Mouse (Mus musculus) left cerebral cortex, adult 9 months (tissue): ENCODE measurements around the gene Pmm2.

ENCODE experiments used
- DNase-seq, 2 experiments: peaks; one replicate each; pipeline ENCODE4 v3.0.0; 2022; ENCODE audit warnings: low spot score in 2 of 2

The Pmm2 gene

DNA sequence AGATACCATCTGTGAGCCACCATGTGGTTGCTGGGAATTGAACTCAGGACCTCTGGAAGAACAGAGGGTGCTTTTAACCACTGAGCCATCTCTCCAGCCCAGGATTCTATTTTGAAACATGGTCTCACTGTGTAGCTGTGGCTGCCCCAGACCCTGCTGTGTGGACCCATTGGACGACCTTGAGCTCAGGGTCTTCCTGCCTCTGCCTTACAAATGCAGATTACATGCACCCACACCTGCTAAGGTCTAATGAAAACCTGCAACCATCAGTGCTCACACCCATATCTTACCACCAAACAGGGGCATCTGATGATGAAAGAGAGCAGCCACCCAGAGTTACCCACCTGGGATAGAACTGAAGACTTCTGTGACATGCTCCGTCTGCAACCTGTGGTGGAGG is 18.8 kb downstream of the Pmm2 start:
- DNase-seq: no peak

DNA sequence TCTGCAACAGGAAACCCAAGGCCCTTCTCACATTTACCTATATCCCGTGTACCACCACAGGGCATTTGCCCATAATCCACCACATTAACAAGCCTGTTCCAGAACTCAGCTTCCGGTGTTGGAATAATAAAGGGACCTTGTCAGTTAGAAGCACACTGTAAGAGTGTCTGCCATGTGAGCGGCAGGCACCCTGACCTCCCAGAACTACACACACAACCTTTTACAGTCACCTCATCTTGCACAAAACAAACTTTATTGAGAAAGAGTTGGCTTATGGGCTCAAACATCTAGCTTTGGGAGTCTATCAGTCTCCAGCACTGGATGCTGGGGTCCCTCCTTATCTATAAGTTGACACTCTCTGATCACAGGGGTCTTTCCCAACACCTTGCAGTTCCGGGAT is 20.9 kb downstream of the Pmm2 start:
- no peak for DNase-seq

DNA sequence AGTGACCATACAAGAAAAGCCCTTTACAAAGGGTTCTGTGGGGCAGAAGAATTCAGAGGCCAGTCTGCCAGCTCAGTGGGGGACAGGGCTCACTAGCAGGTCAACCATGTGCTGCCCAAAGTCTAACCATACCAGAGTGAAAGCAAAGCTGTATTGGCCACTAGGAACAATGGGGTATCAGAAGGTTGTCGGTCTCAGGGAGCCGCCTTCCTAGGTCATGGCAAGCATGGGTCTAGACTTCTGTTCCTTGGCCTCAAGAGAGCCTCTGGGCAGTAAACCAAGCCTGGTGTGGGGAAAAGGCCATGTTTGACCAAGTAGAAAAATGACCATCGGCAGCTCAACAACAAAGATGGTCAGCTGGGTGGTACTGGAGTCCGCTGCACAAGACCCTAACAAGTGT is 21.3 kb downstream of the Pmm2 start:
- DNase-seq: no peak

DNA sequence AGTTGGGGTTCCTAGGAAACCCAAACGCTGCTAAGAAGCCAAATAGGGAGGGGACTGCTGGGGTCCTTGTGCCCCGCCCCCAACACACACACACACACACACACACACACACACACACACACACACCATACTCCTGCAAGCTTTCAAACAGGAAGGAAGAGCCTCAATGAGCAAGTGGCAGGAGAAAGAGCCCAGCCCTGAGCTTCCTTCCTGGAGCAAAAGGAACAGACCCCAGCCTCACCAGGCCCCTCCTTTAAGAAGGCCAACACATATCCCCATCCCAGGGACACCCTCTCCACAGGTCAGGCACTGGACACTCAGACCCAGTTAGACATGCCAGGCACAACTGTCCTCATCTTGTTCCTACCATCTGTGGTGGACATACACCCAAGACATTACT is 25.5 kb downstream of the Pmm2 start:
- no peak for DNase-seq

DNA sequence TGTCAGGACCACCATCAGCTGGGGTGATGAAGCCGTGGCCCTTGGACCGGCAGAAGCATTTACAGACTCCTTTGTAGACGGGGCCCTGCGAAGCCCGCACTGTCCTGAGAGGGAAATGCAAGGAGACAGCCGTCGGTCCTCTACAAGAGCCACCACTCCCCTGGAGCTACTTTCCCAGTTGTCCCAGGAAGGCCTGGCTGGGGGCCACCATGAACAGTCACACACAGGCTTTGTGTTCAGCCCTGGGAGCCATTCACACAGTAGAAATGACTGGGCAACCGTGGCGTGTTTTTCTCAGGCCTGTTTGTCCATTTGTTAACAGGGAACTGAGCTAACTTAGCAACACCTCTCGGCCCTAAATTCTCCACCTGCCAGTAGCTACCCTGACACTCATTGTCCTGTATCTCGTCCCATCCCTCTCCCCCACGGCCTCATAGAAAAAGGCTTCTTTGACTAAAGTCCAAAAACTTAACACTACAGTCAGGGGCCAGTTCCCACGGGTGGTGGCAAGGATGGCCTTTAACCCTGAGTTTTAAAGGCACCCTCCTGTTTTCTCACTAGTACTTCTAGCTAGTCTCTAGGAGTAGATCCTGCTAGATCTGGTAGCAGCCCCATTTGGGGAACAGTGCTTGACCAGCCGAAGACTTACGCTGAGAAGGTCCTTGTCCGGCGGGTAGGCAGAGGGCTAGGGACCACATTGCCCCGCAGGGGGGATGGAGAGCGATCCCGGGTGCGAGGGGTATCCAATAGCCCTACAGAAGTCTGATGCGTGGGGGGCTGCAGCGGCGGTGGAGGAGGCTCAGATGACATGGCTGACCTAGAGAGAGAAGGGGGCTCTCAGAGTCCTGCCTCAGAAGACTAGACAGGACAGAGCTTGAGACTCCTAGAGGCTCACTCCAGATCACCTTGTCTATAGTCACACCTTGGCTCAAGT is 26.4 kb downstream of the Pmm2 start:
- DNase-seq: peak in 1 of 2 experiments; percentile 36

DNA sequence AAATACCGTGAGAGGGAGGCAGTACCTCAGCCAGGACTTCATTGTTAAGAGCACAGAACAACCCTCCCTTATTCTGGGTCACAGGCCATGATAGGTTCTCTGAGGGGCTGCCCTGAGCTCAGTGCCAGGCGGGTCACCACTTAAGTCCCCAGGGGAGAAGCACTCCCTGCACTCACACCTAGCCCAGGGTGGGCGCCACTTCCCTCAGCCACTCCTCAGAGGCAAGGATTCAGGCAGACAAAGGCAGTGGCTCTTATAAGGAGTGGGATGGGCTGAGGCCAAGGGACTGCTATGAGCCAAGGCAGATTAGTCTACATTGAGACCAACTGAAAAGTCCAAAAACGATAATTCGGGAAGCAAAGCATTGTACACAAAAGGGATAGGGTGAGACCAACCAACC is 27.9 kb downstream of the Pmm2 start:
- no peak for DNase-seq

DNA sequence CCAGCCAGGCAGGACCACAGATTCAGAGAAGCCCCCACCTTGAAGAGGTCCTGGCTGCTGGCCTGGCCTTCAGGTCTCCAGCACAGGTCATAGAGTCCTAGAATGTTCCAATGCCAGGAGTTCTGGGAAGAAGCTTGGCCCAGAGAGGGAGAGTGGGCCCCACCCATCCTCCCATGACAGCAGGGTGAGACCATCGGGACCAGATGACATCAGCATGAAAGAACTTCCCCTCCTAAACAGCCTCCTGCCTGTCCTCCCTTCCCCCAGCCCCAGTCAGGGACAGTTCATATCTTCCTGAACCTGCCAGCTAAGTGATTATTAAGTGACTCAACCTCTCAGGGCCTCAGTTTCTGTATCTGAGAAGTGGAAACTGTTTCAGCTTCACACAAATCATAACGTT is 29.0 kb downstream of the Pmm2 start:
- no peak for DNase-seq

DNA sequence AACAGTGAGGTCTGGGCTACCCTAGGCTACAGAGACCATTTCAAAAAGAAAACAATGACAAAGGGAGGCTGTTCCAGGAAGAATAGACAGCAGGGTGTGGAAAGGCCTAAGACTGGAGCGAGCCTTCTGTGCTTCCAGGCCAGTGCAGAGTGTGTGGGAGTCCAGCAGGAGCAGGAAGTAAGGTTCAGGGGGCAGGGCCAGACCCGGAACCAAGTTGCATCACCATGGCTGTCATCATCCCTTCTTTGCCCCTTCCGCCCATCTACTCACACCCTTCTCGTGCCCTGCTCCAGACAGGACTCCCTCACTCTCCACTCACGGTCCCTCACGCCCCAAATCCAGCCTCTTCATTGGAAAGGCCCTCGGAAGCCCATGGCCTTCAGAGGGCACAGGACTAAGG is 29.8 kb downstream of the Pmm2 start:
- no peak for DNase-seq

DNA sequence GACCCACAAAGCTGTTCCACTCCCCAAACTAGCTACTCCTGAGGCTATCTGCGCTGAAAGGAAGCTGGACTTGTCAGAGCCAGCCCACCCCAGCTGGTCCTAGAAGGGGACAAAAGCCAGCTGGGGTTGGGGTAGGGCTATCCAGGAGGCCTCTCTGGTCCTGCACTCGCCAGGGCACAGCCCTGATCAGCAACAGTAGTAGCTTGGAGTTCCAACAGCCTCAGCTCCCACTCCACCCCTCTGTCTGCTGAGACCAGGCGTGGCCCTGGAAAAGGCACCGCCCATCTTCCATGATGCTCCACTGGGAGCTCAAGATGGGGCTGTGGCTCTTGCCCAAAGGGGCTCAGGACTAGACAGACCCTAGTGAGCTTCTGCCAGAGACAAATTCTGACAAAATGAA is 30.3 kb downstream of the Pmm2 start:
- no peak for DNase-seq

DNA sequence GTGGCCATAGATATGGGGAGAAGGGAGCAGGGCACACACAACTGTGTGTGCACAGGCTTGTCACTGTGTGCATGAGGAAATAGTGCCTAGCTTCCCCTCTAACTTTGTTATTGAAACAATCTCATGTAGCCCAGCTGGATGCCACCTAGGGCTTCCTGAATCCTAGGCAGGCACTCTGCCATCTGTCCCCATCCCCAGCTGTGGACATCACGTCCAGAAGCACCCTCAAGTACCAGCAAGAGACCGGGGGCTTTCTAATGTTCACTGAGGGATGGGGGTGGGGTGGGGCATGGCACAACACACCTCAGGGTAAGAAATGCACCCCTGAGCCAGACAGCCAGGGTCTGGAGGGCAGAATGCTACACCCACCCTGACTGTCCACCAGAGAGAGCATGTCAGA is 30.9 kb downstream of the Pmm2 start:
- DNase-seq: no peak

DNA sequence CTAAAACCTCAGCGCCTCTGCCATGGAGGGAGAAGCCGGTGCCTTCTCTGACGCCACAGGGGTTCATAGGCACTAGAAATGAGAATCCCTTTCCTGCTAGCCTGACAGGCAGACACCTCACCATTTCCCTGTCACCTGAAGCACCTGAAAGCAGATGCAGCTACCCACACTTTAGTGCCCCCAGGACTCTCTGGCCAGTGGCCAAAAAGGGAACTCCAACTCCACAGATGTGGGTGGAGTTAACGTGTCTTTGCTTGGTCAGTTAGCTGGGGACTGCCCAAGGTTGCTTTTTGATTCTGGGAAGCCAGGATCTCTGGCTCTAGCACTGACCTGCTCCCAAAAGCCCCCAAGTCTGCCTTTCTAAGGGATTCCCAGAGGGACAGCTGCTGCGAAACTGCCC is 32.0 kb downstream of the Pmm2 start:
- DNase-seq: no peak

DNA sequence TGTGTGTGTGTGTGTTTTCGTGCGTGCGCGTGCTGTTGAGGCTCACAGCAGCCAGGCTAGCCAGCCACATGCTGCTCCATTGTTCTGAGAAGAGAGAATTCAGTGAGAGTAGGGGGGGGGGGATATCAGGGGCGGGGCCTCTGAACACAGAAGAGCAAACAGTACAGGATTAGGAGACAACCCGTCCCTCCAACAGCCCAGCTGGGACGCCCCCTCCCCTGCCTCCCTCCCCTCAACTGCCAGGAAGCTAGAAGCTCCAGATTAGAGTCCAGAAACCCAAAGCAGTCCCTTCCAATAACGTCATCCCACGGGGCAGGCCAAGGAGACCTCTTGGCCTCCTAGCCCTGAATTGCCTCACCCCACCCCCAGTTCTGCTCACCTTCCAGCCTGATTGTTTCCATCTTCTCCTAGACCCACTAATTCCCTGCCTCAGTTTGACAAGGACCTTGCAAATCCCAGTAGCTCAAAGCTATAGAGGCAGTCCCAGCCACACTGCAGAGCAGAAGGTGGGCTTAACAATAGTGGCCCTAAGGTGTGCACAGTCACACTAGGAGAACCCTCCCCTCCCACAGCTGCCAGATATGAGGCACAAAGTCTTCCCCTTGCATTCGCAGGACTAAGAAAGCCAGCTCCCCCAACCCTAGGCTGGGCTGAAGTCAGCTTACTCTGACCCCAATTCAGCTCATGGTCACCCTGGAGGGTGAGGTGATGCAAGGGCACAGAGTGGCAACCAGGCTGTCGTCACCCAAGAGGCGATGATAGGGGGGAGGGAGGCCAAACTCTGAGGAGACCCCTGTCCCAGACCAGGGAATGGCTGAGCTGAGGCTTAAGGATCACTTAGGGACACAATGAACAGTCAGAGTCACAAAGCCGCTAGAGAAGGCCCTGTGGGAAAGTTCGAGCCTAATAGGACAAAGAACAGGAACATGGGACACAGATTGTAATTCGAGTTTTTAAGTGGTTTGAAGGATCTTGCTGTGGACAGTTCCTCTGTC is 32.9 kb downstream of the Pmm2 start:
- DNase-seq: no peak

DNA sequence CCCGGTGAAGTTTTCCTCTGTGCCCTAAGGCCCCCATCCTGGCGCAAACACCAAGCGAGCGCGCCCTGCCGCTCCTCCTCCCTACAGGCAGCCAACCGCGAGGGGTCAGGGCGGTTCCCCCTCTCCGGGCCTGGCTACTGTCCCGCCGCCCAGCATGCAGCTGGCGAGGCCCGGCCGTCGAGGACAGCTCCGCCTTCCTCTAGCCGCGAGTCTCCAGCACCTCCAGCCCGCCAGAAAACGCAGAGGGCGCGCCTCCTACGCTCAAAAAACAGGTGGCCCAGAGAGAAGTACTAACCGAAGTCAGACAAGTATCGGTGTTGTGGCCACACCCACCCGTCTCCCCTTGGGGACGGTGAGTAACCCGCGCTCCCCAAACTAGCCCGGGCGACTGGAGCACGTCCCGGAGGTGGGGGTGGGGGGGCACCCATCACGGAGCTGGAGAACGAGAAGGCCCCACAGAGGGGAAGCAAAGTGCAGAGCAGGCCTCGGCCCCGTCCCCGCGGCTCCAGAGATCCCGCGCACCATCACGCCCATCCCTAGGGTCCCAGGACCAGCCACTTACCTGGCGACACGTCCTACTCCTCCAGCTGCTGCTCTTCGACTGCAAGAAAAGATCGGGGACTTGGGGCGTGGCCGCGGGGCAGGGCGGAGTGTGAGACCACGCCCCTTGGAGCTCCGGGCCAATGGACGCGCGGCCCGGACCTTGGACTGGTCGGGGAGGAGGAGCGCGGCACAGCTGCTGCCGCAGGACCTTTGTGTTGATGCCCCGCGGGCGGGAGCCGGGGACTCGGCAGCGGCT is 34.3 kb downstream of the Pmm2 start, which contains the start of gene Carhsp1:
Carhsp1 (minus strand) TSS at position 605 of the 799 bp plus-strand sequence.
- DNase-seq: peak; percentile 68 to 80

DNA sequence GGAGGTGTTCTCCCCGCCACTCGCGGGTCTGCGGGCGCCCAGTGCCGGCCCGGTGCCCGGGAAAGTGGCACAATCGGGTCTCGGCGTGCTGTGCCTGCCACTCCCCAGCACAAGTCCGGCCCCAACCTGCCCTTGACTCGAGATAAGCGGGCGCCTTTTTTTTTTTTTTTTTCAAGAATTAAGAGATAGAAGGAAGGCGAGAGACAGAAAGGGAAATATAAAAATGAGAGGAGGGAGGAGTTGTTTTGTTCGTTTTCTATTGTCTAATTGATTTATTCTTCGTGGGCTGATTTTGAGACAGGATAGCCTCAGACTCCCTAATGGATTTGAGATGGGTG is 34.8 kb downstream of the Pmm2 start:
- DNase-seq: no peak

DNA sequence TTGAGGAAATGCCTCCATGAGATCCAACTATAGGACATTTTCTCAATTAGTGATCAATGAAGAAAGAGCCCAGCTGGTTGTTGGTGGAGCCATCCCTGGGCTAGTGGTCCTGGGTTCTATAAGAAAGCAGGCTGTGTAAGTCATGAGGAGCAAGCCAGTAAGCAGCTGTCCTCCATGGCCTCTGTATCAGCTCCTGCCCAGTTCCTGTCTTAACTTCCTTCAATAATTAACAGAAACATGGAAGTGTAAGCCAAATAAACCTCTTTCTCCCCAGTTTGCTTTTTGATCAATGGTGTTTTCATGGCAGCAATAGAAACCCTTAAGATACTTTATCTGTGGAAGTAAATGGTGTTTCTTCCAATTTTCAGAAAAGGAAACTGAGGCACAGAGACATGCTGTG is 35.3 kb downstream of the Pmm2 start:
- DNase-seq: no peak

DNA sequence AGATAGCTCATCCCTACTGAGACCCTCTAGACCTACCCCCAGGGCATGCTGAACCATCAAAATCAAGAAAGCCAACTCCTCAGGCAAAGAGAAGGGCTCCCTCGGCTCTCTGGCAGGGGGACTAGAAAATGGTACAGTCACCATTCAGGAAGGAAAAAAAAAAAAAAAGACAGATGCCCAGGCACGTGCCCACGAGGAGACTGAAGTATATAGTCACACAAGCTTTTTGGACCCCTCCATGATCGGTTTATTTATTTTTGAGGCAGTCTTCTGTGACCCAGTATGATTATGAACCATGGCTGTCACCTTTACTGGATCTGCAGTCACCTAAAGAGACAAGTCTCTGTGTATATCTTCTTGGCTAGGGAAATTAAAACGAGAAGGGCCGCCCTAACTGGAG is 35.9 kb downstream of the Pmm2 start:
- no peak for DNase-seq

DNA sequence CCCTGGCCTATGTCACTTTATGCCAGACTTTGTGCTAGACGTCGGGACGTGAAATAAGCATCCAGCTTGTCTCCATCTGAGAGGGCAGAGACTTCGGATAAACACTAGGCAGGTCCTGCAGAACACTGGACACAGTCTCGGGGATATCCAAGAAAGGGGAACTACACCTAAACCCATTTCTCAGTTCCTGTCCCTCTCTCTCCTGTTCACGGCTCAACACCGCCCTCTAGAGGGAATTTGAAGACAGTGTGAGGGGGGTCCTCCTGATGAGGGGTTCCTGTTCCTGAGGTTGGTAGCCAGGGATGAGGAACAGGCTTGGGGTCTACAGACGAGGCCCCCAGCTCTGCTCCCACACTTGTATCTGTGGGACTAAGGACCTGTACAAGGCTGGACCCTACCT is 36.7 kb downstream of the Pmm2 start:
- no peak for DNase-seq

DNA sequence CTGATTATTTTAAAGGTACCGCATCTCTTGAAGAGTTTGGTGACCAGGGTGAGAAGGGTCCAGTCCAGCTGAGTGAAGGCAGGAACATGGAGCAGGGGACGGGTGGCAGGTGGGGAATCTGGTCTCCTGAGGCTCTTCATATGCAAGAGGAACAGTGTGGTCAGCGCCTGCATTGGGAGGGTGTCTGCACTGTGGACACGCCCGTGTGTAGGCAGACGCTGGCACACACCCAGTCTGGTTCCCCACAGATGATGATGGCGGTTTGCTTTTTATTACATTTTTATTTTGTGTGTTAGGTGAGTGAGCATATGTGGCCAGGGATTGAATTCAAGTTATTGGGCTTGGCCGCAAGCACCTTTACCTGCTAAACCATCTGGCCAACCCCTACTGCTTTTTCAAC is 38.1 kb downstream of the Pmm2 start:
- DNase-seq: no peak

DNA sequence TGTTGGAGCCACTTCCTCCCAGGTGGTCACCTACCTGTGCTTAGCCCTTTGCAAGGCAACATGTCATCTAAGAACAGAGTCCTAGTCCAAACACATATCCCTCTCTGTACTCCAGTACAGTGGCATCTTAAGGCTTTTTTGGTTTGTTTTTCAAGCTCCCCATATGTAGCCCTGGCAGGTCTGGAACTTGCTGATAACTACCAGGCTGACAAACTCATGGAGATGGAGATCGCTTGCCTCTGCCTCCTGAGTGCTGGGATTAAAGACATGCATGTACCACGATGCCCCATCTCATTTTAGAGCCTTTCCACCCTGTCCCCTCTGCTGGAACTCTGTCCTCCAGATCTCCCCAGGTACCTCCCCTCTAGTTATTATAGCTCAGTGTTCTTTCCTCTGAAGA is 38.8 kb downstream of the Pmm2 start:
- DNase-seq: no peak

DNA sequence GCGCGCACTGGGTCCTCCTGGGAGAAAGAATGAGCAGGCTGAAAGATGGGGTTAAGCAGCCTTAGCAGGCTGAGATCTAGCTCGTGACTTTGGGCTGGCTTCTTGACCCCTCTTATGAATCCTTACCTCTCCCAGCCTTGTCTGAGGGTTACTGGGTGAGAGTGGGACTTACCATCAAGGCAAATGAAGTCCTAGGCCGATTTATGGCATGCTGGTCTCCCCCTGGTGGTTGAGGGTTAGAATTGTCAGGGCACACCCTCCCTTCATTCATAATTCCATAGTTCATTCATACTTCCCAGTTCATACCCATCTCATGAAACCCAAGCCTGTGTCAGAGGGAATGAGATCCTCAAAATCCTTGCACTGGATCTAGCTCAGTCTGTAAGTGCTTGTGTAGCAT is 39.3 kb downstream of the Pmm2 start:
- DNase-seq: peak in 1 of 2 experiments; percentile 42

DNA sequence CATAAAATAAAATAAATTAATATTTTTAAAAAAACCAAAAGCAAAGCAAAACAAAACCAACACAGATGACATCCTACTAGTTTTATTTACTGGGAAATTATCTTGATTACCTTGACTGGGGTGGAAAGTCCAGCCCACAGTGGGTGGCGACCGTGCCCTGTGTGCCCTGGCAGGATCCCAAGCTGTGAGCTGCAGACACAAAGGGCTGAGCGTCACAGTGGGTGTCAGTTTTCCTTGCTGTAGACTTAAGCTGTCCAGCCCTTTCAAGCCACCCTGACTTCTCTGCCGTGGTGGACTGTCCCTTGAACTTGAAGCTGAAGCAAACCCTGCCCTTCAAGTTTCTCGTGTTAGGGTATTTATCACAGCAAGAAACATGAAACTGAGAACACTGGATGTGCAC is 40.6 kb downstream of the Pmm2 start:
- no peak for DNase-seq

DNA sequence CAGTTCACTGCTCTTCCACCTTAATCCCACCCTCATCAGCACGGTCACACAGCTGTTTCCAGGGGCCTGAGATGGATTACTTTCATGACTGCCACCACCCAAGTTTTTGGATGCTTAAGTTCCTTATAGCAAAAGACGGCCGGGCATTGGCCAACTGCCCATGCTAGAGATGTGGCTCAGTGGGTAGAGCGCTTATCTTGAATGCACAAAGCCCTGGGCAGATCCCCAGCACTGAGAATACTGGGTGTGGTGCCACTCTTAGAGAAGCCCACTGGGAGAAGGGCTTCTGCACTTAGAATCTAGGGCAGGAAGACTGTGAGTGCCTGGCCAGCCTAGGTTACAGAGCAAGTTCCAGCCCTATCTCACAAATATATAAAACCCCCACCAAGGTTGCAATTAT is 41.2 kb downstream of the Pmm2 start:
- DNase-seq: no peak
